Mouse (Mus musculus): ENCODE results near the gene Coasy. TPM values are rescaled to one million over a fixed set of nuclear protein-coding genes. Genes with fewer than 3 reads are reported as not detected.

Coasy gene
- polyA plus RNA-seq, 1 experiment = 154 TPM

GRCm38 (mm10) chr11:101103011-101103410 is 20.6 kb downstream of the Coasy start:
- Histone ChIP-seq H3K36me3 (ENCODE audit: control insufficient read depth, insufficient read depth, low read length) (peaks cover 1% of the 10 kb centered on the region), H3K4me3 (ENCODE audit: insufficient read depth, low read depth, low read length) (no peak overlapping the region), H3K27me3 (replicated peaks; ENCODE audit: control insufficient read depth, insufficient read depth, low read length) (no peaks in the 10 kb centered on the region), H3K4me1 (ENCODE audit: control insufficient read depth, insufficient read depth, low read length) (no peaks in the 10 kb centered on the region), H3K27ac (ENCODE audit: insufficient read depth, low read depth, low read length) (no peak overlapping the region)
- DNase-seq = no peak
- WGBS = 92% methylated on average over 5 of the region's 5 CpGs
- TF ChIP-seq POLR2A (IDR thresholded peaks at IDR 0.05; ENCODE audit: low read depth, low read length) (no peak), CTCF (conservative IDR thresholded peaks at IDR 0.05; ENCODE audit: insufficient read depth, insufficient read length, low read depth, low read length) (no peak)

GRCm38 (mm10) chr11:101109351-101109750 is 27.0 kb downstream of the Coasy start:
- DNase-seq = no peak
- H3K4me1 ChIP-seq (ENCODE audit: control insufficient read depth, insufficient read depth, low read length) = no peaks in the 10 kb centered on the region
- 66% methylated on average over 4 of the region's 4 CpGs for WGBS
- no peak for TF ChIP-seq CTCF (conservative IDR thresholded peaks at IDR 0.05; ENCODE audit: insufficient read depth, insufficient read length, low read depth, low read length)
- TF ChIP-seq POLR2A (IDR thresholded peaks at IDR 0.05; ENCODE audit: low read depth, low read length) = no peak
- no peak overlapping the region for H3K27ac ChIP-seq (ENCODE audit: insufficient read depth, low read depth, low read length)
- H3K36me3 ChIP-seq (ENCODE audit: control insufficient read depth, insufficient read depth, low read length) = 0 out of 2 replicates have a peak, but pooled peaks cover 1% of the 10 kb centered on the region
- no peaks in the 10 kb centered on the region for H3K27me3 ChIP-seq (replicated peaks; ENCODE audit: control insufficient read depth, insufficient read depth, low read length)
- no peak overlapping the region for H3K4me3 ChIP-seq (ENCODE audit: insufficient read depth, low read depth, low read length)

- Histone ChIP-seq H3K4me1 (ENCODE audit: control insufficient read depth, insufficient read depth, low read length) (no peaks in the 10 kb centered on the region), H3K27me3 (replicated peaks; ENCODE audit: control insufficient read depth, insufficient read depth, low read length) (no peaks in the 10 kb centered on the region), H3K27ac (ENCODE audit: insufficient read depth, low read depth, low read length) (no peak overlapping the region), H3K36me3 (ENCODE audit: control insufficient read depth, insufficient read depth, low read length) (no peaks in the 10 kb centered on the region), H3K4me3 (ENCODE audit: insufficient read depth, low read depth, low read length) (no peak overlapping the region)
- no peak for DNase-seq
- TF ChIP-seq CTCF (conservative IDR thresholded peaks at IDR 0.05; ENCODE audit: insufficient read depth, insufficient read length, low read depth, low read length) (no peak), POLR2A (IDR thresholded peaks at IDR 0.05; ENCODE audit: low read depth, low read length) (no peak)
- WGBS = 46% methylated on average over 5 of the region's 5 CpGs
These were observed 28.3 kb downstream of the Coasy start for GRCm38 (mm10) chr11:101110708-101111107.

- no peaks in the 10 kb centered on the region for H3K4me1 ChIP-seq (ENCODE audit: control insufficient read depth, insufficient read depth, low read length)
- no peak for DNase-seq
- no peak overlapping the region for H3K4me3 ChIP-seq (ENCODE audit: insufficient read depth, low read depth, low read length)
- TF ChIP-seq POLR2A (IDR thresholded peaks at IDR 0.05; ENCODE audit: low read depth, low read length) (no peak), CTCF (conservative IDR thresholded peaks at IDR 0.05; ENCODE audit: insufficient read depth, insufficient read length, low read depth, low read length) (no peak)
- H3K27ac ChIP-seq (ENCODE audit: insufficient read depth, low read depth, low read length) = no peak overlapping the region
- 86% methylated on average over 4 of the region's 4 CpGs for WGBS
- no peaks in the 10 kb centered on the region for H3K27me3 ChIP-seq (replicated peaks; ENCODE audit: control insufficient read depth, insufficient read depth, low read length)
- H3K36me3 ChIP-seq (ENCODE audit: control insufficient read depth, insufficient read depth, low read length) = no peaks in the 10 kb centered on the region
These were observed 28.8 kb downstream of the Coasy start for GRCm38 (mm10) chr11:101111178-101111577.

GRCm38 (mm10) chr11:101112186-101112585 is 29.8 kb downstream of the Coasy start:
- no peaks in the 10 kb centered on the region for H3K27me3 ChIP-seq (replicated peaks; ENCODE audit: control insufficient read depth, insufficient read depth, low read length)
- TF ChIP-seq CTCF (conservative IDR thresholded peaks at IDR 0.05; ENCODE audit: insufficient read depth, insufficient read length, low read depth, low read length) (no peak), POLR2A (IDR thresholded peaks at IDR 0.05; ENCODE audit: low read depth, low read length) (no peak)
- H3K36me3 ChIP-seq (ENCODE audit: control insufficient read depth, insufficient read depth, low read length) = no peaks in the 10 kb centered on the region
- 81% methylated on average over 3 of the region's 3 CpGs for WGBS
- H3K4me1 ChIP-seq (ENCODE audit: control insufficient read depth, insufficient read depth, low read length) = no peaks in the 10 kb centered on the region
- H3K27ac ChIP-seq (ENCODE audit: insufficient read depth, low read depth, low read length) = no peak overlapping the region
- DNase-seq = no peak
- H3K4me3 ChIP-seq (ENCODE audit: insufficient read depth, low read depth, low read length) = no peak overlapping the region

GRCm38 (mm10) chr11:101115564-101115963 is 33.2 kb downstream of the Coasy start:
- TF ChIP-seq POLR2A (IDR thresholded peaks at IDR 0.05; ENCODE audit: low read depth, low read length) (no peak), CTCF (conservative IDR thresholded peaks at IDR 0.05; ENCODE audit: insufficient read depth, insufficient read length, low read depth, low read length) (no peak)

GRCm38 (mm10) chr11:101118105-101118504 is 35.7 kb downstream of the Coasy start:
- 14% methylated on average over 4 of the region's 4 CpGs for WGBS
- H3K4me3 ChIP-seq (ENCODE audit: insufficient read depth, low read depth, low read length) = no peak overlapping the region
- TF ChIP-seq CTCF (conservative IDR thresholded peaks at IDR 0.05; ENCODE audit: insufficient read depth, insufficient read length, low read depth, low read length) (no peak), POLR2A (IDR thresholded peaks at IDR 0.05; ENCODE audit: low read depth, low read length) (no peak)
- peaks cover 8% of the 10 kb centered on the region; the same call in 1 of the 2 replicates for H3K4me1 ChIP-seq (ENCODE audit: control insufficient read depth, insufficient read depth, low read length)
- no peak overlapping the region for H3K27ac ChIP-seq (ENCODE audit: insufficient read depth, low read depth, low read length)
- no peak for DNase-seq
- no peaks in the 10 kb centered on the region for H3K36me3 ChIP-seq (ENCODE audit: control insufficient read depth, insufficient read depth, low read length)
- H3K27me3 ChIP-seq (replicated peaks; ENCODE audit: control insufficient read depth, insufficient read depth, low read length) = no peaks in the 10 kb centered on the region

More at GRCm38 (mm10) chr11:101115564-101115963, 33.2 kb downstream of the Coasy start:
- DNase-seq = no peak
- peaks cover 8% of the 10 kb centered on the region; the same call in 1 of the 2 replicates for H3K4me1 ChIP-seq (ENCODE audit: control insufficient read depth, insufficient read depth, low read length)
- 37% methylated on average over 2 of the region's 2 CpGs for WGBS
- H3K27ac ChIP-seq (ENCODE audit: insufficient read depth, low read depth, low read length) = no peak overlapping the region
- H3K4me3 ChIP-seq (ENCODE audit: insufficient read depth, low read depth, low read length) = no peak overlapping the region
- no peaks in the 10 kb centered on the region for H3K36me3 ChIP-seq (ENCODE audit: control insufficient read depth, insufficient read depth, low read length)
- H3K27me3 ChIP-seq (replicated peaks; ENCODE audit: control insufficient read depth, insufficient read depth, low read length) = no peaks in the 10 kb centered on the region

Measured in kidney, adult 2 months (tissue).